Mouse (Mus musculus) hindbrain, embryonic 14.5 days (tissue): ENCODE measurements around the gene Gm20604. TPM values are rescaled to one million over a fixed set of nuclear protein-coding genes. Genes with fewer than 3 reads are reported as not detected.

Experiments used
- ATAC-seq: fragments of 200-750 bp; cut with Nextera tagmentation; 2 replicates; pipeline ENCODE4 v1.8.0; 2017; ENCODE audit warnings: moderate number of reproducible peaks, mild to moderate bottlenecking, moderate TSS enrichment, moderate library complexity; ENCODE audit not compliant: low FRiP score
- DNase-seq: peaks from one replicate; pipeline ENCODE4 v3.0.0-alpha.2; 2015; ENCODE audit warnings: low spot score
- H3K27ac ChIP-seq: fragments of 300-500 bp; sonication (generic); 2 replicates; pipeline ENCODE4 v1.5.1; 2014; ENCODE audit warnings: mild to moderate bottlenecking, moderate library complexity
- H3K27me3 ChIP-seq: fragments of 300-500 bp; sonication (generic); 2 replicates; pipeline ENCODE4 v1.6.1; 2014; ENCODE audit warnings: mild to moderate bottlenecking, low read length, mixed read lengths; ENCODE audit not compliant: control insufficient read depth, insufficient read depth
- H3K36me3 ChIP-seq: fragments of 300-500 bp; sonication (generic); replicated peaks from 2 replicates; pipeline ENCODE4 v1.6.1; 2014; ENCODE audit not compliant: control insufficient read depth, insufficient read depth
- H3K4me1 ChIP-seq: fragments of 300-500 bp; sonication (generic); replicated peaks from 2 replicates; pipeline ENCODE4 v1.6.1; 2014; ENCODE audit warnings: antibody characterized with exemption, low read length, mixed read lengths; ENCODE audit not compliant: control insufficient read depth, insufficient read depth
- H3K4me2 ChIP-seq: fragments of 300-500 bp; sonication (generic); replicated peaks from 2 replicates; pipeline ENCODE4 v1.6.1; 2014; ENCODE audit warnings: mild to moderate bottlenecking, moderate library complexity
- H3K4me3 ChIP-seq: fragments of 300-500 bp; sonication (generic); replicated peaks from 2 replicates; pipeline ENCODE4 v1.5.1; 2014; ENCODE audit warnings: mild to moderate bottlenecking, low read length
- H3K9ac ChIP-seq: fragments of 300-500 bp; sonication (generic); 2 replicates; pipeline ENCODE4 v1.6.1; 2014
- H3K9me3 ChIP-seq: fragments of 300-500 bp; sonication (generic); 2 replicates; pipeline ENCODE4 v1.6.1; 2016; ENCODE audit warnings: low read length; ENCODE audit not compliant: control insufficient read depth
- WGBS: fragments of 180-500 bp; shearing (Covaris S2); extraction: QIAGEN DNeasy Blood & Tissue Kit; methylation state at CpG from one replicate; pipeline ENCODE4 v1.1.7; 2014; 5-methylcytosine and 5-hydroxymethylcytosine counted together
- polyA plus RNA-seq: library from polyadenylated mRNA; unstranded; fragments of >200 nt; fragmentation: Nextera tagmentation; extraction: Ambion mirVana; gene quantifications from 2 replicates; pipeline ENCODE4 v1.2.1, GENCODE M21; 2014

The Gm20604 gene
- polyA plus RNA-seq, 1 experiment from 2014 or later, result 49.5 TPM

DNA sequence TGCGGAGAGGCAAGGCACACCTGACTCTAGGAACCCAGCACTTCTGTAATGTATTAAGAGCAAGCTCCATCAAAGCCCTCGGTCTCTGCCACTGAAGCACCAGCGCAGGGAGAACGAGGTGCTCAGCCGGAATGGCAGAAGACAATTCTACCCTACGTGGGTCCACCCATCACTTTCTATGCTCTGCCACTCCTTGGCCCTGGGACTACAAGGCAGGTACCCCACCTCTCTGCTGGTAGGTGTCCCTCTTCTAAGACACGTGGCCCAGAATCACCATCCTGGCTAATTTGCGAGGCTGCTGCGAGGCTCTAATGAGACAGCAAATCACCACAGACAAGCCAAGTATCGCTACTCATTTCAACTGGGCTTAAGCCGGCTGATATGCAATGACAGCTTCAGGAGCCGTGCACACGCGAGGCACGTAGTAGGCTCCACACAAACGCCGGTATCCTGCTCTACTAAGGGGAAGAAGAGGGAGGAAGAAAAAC lies 54.5 kb downstream of the Gm20604 start:
- H3K9ac ChIP-seq, result peak overlapping the region; percentile 72
- H3K9me3 ChIP-seq, result no peaks in the 10 kb centered on the region
- peak overlapping the region; percentile 80 for H3K4me2 ChIP-seq
- ATAC-seq, result peak; percentile 3; the same call in 1 of the 2 replicates
- H3K4me1 ChIP-seq, result peaks cover 29% of the 10 kb centered on the region
- H3K4me3 ChIP-seq, result peak overlapping the region; percentile 65
- DNase-seq, result no peak
- H3K27ac ChIP-seq, result 0 out of 2 replicates have a peak overlapping the region, but pooled peaks have one; percentile 49
- no peaks in the 10 kb centered on the region for H3K27me3 ChIP-seq
- H3K36me3 ChIP-seq, result no peaks in the 10 kb centered on the region
- WGBS, result 4% methylated on average over 17 of the region's 17 CpGs

DNA sequence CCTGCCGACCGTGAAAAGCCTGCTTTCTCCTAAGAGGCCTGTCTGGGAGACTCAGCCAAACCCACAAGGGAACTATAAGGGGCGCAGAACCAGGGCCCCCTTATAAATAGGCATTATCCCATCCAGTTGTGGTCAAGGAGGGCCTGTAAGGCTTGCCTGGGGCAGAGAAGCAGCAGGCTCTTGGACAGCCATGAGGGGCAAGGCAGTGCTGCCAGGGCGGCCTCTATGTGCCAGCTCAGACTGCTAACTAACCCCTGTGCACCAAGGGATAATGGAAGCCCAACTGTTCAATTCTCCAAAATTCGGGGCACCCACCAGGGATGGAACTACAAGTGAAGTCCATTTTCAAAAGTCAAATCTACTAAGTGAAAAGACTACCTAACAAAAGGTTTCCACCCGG lies 55.0 kb downstream of the Gm20604 start:
- no peak for ATAC-seq
- H3K27ac ChIP-seq, result peak overlapping the region; percentile 38; the same call in 1 of the 2 replicates
- no peaks in the 10 kb centered on the region for H3K9me3 ChIP-seq
- H3K4me1 ChIP-seq, result peaks cover 31% of the 10 kb centered on the region
- DNase-seq, result no peak
- WGBS, result 16% methylated on average over 6 of the region's 6 CpGs
- H3K36me3 ChIP-seq, result no peaks in the 10 kb centered on the region
- no peaks in the 10 kb centered on the region for H3K27me3 ChIP-seq
- H3K4me2 ChIP-seq, result peak overlapping the region; percentile 80
- peak overlapping the region; percentile 72 for H3K9ac ChIP-seq
- peak overlapping the region; percentile 65 for H3K4me3 ChIP-seq

DNA sequence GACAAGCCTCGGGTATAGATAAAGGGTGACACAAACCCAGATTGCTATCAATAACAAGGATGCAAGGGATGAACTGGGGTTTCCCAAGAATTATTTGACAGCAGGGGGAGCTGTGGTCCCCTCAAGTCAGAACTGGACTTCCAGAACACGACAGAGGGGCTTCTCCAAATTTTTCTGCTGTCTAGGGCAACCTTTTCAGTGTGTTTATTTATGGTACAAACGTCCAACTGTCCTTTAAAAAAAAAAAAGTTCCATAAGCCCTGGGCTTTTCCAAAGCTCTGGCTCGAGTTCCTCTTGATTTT lies 55.4 kb downstream of the Gm20604 start:
- Histone ChIP-seq H3K9me3 (no peaks in the 10 kb centered on the region), H3K9ac (peak overlapping the region; percentile 72; the same call in 1 of the 2 replicates), H3K27ac (peak overlapping the region; percentile 38), H3K4me3 (peak overlapping the region; percentile 65), H3K36me3 (no peaks in the 10 kb centered on the region), H3K4me2 (peak overlapping the region; percentile 80), H3K27me3 (no peaks in the 10 kb centered on the region), H3K4me1 (peaks cover 35% of the 10 kb centered on the region)
- ATAC-seq, result no peak
- peak; percentile 60 for DNase-seq
- WGBS, result 4% methylated on average over 4 of the region's 4 CpGs

DNA sequence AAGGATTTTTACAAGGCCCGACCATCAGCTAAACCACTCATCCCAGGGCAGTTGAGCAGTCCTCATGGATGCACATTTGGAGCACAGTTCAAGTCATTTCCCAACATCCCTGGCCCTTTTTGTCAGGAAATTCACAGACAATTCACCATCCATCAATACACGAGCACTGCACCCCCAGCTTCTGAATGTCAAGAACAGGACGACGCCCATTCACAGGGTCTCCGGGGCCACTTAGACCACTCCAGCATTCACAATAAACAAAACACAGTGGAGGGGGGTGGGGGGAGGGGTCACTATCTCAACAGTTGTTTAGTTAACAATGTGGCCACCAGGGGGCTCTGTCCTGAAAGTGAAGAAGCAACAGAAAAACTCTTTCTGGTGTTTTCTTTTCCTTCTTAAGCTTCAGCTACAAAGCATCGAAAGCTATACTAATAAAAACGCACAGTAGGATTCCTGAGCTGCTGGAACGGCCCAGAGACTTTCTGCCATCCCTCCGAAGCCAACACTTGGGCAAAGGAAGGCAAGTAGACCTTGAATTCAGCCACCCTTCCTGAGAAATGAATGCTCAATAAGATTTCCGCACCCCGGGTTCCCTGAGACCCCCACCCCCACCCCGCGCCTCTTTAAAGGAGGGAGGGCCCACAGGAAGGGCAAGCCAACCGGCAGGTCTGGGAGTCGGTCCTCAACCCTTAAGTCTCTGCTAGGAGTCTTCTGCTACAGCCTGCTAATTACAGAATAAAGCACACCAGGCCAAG lies 55.9 kb downstream of the Gm20604 start:
- Histone ChIP-seq H3K4me1 (peaks cover 38% of the 10 kb centered on the region), H3K9ac (peak overlapping the region; percentile 18; the same call in 1 of the 2 replicates), H3K27me3 (no peaks in the 10 kb centered on the region), H3K36me3 (no peaks in the 10 kb centered on the region), H3K9me3 (no peaks in the 10 kb centered on the region), H3K4me3 (peak overlapping the region; percentile 65), H3K4me2 (peak overlapping the region; percentile 80), H3K27ac (peak overlapping the region; percentile 38)
- DNase-seq (peak; percentile 90), ATAC-seq (no peak)
- WGBS, result 4% methylated on average over 15 of the region's 15 CpGs

DNA sequence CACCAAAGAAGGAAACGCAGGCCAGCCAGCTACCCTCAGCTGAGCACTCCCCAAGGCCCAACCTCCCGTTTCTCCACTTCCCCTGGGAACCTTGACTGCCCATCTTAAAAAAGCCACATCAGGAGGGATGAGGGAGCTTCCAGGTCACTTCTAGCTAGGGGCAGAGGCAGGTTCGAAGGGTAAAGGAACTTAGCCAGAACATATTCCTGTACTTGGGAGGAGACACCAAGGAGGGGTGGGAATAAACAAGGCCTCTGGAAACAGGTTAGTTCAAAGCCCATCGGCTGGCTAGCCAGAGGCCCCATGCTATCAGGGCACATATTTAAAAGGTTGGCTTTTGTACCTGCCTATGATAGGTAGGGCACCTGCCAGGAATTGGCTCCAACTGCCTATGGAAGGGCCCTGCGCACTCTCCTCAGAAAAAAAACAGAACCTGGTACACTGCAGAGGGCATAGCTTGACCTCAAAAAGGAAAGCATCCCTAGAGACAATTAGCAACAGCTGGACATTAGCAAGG lies 56.7 kb downstream of the Gm20604 start:
- Histone ChIP-seq H3K9ac (no peak overlapping the region), H3K4me3 (0 out of 2 replicates have a peak overlapping the region, but pooled peaks have one; percentile 8), H3K27me3 (no peaks in the 10 kb centered on the region), H3K4me1 (peaks cover 38% of the 10 kb centered on the region), H3K9me3 (no peaks in the 10 kb centered on the region), H3K36me3 (no peaks in the 10 kb centered on the region), H3K27ac (no peak overlapping the region), H3K4me2 (peak overlapping the region; percentile 80)
- DNase-seq (no peak), ATAC-seq (no peak)
- WGBS, result 91% methylated on average over 5 of the region's 5 CpGs

DNA sequence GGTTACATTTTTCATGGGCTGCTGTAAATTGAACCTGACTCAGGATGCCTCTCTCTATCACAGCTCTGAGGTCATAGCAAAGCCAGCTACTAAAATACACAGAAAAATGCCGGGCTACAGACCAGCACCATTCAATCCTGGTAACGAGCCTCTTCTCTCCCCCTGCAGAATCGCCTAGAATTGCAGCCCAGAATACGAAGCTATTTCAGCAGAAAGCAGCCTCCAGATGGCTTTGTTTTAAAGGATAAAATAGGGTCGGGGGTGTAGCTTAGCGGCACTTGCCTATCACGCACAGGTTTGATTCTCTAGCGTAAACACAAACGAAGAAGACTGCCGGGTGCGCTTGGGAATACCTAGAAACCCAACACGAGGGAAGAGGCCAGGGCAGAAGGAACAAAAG lies 58.0 kb downstream of the Gm20604 start:
- no peak overlapping the region for H3K4me2 ChIP-seq
- H3K36me3 ChIP-seq, result no peaks in the 10 kb centered on the region
- no peak overlapping the region for H3K4me3 ChIP-seq
- ATAC-seq, result no peak
- no peaks in the 10 kb centered on the region for H3K9me3 ChIP-seq
- no peaks in the 10 kb centered on the region for H3K27me3 ChIP-seq
- peaks cover 43% of the 10 kb centered on the region for H3K4me1 ChIP-seq
- 70% methylated on average over 12 of the region's 12 CpGs for WGBS
- H3K27ac ChIP-seq, result no peak overlapping the region
- H3K9ac ChIP-seq, result no peak overlapping the region
- DNase-seq, result no peak

DNA sequence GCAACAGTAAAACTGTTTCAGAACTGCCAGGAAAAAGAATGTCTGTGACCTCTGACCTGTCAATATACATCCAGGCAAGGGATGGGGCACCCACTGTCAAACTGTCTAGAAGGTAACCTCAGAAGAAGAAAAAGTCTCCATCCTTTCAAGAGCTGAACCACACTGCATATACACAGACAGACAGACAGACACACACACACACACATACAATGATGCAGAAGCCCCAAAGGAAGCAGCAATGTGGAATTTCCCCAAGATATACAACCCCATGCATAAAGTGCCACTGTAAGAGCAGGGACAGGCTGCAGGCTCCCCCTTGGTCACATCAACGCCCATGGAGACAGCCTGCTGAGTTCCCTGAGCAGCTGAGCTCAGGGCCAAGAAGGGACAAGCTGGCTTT lies 59.3 kb downstream of the Gm20604 start:
- Histone ChIP-seq H3K9ac (no peak overlapping the region), H3K4me3 (no peak overlapping the region), H3K4me2 (no peak overlapping the region), H3K4me1 (peaks cover 43% of the 10 kb centered on the region), H3K36me3 (no peaks in the 10 kb centered on the region), H3K27ac (peak overlapping the region; percentile 32; the same call in 1 of the 2 replicates), H3K27me3 (no peaks in the 10 kb centered on the region), H3K9me3 (no peaks in the 10 kb centered on the region)
- no peak for DNase-seq
- no peak for ATAC-seq
- 9% methylated on average over 1 of the region's 1 CpGs for WGBS

DNA sequence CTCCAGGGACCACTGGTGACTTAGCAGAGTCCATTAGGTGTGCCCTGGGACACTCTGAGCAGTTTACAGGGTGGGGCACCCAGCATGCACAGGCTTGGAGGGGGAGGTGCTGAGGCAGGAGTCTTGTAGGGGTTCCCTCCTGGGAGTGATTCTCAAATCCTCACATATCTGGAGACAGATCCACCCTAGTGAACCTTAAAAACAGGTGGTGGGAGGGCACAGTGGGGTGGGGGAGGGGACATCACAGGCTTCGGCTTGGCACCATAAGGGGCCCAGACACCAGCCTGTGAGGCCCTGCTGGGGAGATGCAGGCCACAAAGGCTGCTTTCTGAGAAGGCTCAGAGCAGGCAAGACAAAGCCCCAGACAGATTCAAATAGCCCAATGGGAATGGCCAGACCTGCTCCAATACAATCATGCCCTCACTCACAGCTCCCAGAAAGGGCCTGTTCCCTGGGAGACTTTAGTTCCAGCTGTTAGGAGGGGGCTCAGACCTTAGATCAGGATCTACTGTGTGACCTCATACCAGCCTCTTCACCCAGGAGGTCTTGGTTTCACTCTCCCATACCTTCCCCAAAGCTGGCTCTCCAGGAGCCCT lies 60.3 kb downstream of the Gm20604 start:
- H3K9ac ChIP-seq, result no peak overlapping the region; the same call in 1 of the 2 replicates
- H3K36me3 ChIP-seq, result no peaks in the 10 kb centered on the region
- no peaks in the 10 kb centered on the region for H3K27me3 ChIP-seq
- no peak overlapping the region for H3K4me2 ChIP-seq
- peaks cover 33% of the 10 kb centered on the region for H3K4me1 ChIP-seq
- no peaks in the 10 kb centered on the region for H3K9me3 ChIP-seq
- ATAC-seq (peak; percentile 22; the same call in 1 of the 2 replicates), DNase-seq (no peak)
- peak overlapping the region; percentile 32; the same call in 1 of the 2 replicates for H3K27ac ChIP-seq
- H3K4me3 ChIP-seq, result no peak overlapping the region
- 18% methylated on average over 1 of the region's 1 CpGs for WGBS

DNA sequence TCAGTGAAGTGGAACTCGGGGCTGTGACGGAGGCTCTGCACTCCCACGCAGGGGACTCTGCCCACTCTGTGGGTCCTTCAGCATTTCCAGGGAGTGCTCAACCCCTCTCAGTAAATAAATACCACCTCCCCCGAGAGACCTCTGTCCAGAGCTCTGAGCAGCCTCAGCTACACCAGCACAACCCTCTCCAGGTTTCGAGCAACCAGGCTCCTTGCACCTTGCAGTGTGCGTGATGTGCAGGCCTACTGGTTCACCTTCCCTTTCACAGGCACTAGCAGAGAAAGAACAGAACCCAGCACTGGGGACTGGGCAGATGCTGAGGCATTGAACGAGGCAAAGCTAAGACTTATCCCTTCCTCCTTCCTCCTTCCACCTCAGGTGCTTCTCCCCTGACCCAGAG lies 61.1 kb downstream of the Gm20604 start:
- Histone ChIP-seq H3K9ac (no peak overlapping the region), H3K9me3 (no peaks in the 10 kb centered on the region), H3K4me1 (peaks cover 25% of the 10 kb centered on the region), H3K4me3 (no peak overlapping the region), H3K27me3 (no peaks in the 10 kb centered on the region), H3K27ac (no peak overlapping the region), H3K4me2 (no peak overlapping the region), H3K36me3 (no peaks in the 10 kb centered on the region)
- no peak for ATAC-seq
- no peak for DNase-seq
- 81% methylated on average over 7 of the region's 7 CpGs for WGBS
